Mouse (Mus musculus): Measurements from ENCODE around the gene Gm20388.
"Not testable (repeated sequence)": the region's sequence is repeated elsewhere in the genome, so short reads cannot be mapped to it uniquely, and the experiment has no call there.

The Gm20388 gene

DNA sequence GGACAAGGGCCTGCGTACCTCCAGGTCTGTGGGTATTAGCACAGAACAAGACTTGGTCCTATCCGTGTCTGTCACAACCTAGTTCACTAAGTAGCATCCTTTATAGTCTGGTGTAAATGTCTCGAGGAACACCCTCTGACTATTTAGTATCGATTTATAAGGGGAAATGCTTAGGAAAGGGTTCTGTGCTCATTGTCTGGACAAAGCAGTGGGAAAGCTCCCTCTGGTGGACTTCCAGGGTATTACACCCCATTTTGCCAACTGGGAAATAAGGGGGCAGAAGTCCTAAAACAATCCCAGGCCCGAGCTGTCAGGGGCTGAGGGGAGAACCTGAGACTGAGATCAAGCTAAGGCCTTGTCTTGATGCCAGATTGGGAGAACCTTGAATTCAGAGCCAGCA lies 3291.6 kb downstream of the Gm20388 start:
- peak; percentile 90 for DNase-seq (ENCODE audit: low read depth)

DNA sequence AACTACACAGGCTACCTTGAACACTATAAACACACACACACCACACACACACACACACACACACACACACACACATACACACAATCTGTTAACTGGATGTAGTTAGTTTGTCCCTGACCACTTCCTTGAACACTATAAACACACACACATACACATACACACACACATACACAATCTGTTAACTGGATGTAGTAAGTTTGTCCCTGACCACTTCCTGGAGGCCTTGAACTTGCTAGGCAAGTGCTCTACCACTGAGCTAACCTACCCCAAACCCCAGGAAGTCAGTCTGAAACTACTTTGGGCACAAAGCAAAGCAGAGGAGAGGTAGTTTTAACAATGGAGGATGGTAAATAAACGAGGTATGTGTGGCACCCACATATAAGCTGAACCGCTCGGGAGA lies 3292.9 kb downstream of the Gm20388 start:
- no peak for DNase-seq (ENCODE audit: low read depth)

DNA sequence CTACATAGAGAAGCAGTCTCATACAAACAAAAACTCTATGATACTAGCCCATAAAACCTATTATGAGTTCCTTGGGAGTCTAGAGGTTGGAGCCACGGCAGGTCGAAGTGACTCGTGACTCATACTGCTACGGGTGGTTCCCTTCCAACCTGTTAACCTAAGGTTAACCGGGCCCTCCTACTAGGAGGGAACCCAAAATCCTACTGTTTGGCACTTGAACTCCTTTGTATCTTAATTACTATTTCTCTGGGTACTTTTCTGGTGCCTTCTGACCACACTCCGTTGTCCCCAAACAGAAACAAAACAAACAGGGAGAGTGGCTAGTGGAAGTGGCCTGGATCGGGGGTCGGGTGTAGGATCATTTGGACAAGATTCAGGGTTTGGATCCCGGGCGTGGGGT lies 3301.2 kb downstream of the Gm20388 start:
- no peak for DNase-seq (ENCODE audit: low read depth)

DNA sequence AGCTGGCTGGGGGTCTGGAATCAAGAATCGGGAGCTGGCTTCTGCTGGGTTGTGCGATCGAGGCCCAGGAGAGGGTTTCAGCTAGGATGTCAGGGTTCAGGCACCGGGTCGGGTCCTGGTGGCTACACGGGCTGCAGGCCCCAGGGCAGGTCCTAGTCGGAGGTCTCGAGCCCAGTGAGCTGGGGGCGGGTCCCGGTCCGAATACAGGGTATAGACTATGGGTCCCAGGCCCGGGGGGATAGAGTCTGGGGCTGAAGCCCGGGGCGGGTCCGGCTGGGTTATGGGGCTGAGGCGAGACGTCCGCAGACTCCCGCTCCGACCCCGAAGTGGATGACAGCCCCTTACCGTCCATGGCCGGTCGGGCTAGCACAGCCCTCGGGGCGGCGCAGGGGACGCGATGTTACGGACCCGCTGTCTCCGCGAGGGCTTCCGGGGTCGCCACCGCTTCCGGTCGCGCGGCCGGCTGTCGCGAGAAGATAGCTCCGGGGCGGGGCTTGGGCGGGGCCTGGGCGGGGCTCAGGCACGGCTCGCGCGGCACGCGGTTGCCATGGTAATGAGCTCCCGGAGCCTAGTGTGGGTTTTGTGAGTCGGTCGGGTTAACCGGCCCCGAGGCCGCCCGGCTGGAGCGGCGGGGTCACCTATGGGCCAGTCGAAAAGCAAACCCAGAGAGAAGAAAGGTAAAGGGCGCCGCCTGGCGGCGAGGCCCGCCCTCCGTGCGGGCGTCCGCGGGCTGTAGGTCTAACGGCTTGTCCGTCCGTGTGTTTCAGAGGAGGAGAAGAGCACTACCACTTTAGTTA lies 3301.9 kb downstream of the Gm20388 start, which contains the start of the genes Chmp1a and Spata33:
Gene Chmp1a (minus strand): TSS at position 443 of the 797 bp plus-strand sequence.
Gene Spata33 (plus strand): TSS at position 512 of the 797 bp plus-strand sequence.
- DNase-seq (ENCODE audit: low read depth) = peak; percentile 98

DNA sequence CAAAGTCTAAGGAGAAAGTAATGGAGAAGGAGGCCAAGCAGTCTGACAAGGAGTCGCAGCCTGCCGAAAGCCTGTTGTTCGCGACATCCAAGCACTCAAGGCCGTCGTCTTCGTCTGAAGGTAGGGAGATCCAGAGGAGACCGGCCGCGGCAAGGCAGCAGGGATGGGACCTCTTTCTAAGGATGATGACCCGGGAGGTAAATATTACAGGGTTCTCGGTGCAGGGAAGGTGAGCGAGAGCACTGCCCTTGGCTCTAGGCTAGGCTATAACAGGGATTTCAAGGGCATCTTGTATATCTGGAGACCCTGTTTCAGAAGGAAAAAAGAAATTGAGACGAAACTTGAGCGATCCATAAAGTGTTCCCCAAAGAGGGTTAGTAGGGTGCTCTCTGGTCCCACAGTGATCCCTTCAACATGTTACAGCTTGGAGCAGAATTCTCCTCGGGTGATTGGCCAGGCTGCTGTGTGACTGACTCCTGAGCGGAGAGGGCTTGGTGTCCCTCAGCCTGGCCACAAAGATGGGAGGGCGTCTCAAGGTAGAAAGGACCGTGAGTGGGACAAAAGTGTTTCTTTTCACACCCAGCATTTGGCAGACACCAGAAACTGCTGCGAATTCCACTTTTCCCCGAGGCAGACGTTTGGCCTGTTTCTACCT lies 3302.6 kb downstream of the Gm20388 start:
- no peak for DNase-seq (ENCODE audit: low read depth)

DNA sequence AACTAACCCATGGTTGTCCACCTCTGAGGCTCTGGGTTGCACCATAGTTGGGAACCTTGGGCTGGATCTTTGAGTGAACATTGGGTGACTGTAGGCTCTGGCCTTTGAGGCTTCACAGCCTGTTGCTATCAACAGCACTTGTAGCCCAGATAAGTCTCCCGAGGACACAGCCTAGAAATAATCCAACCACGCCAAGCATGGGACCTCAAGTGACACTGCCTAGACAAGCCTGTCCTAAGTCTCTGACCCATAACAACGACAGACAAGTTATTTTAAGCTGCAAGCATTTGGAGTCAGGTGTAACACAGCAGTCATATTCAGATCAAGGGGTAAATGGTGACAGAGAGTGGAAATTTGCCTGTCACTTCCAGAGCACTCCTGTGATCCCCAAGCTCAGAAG lies 3304.8 kb downstream of the Gm20388 start:
- no peak for DNase-seq (ENCODE audit: low read depth)

DNA sequence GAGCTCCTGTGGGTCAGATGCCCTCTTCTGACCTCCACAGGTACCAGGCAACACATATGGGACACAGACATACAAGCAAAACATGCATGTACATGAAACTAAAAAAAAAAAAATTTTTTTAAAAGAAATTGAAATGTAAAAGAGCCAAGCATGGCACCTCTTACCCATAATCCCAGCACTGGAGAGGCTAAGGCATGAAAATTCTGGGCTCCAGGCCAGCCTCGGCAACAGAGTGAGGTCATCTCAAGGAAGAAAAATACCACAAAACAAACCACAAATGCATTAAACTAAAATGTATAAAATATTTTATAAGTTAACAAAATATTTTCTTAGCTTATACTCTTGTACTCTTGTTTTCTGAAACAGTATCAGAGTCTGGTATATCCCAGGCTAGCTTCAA lies 3310.3 kb downstream of the Gm20388 start:
- DNase-seq (ENCODE audit: low read depth) = peak; percentile 91

DNA sequence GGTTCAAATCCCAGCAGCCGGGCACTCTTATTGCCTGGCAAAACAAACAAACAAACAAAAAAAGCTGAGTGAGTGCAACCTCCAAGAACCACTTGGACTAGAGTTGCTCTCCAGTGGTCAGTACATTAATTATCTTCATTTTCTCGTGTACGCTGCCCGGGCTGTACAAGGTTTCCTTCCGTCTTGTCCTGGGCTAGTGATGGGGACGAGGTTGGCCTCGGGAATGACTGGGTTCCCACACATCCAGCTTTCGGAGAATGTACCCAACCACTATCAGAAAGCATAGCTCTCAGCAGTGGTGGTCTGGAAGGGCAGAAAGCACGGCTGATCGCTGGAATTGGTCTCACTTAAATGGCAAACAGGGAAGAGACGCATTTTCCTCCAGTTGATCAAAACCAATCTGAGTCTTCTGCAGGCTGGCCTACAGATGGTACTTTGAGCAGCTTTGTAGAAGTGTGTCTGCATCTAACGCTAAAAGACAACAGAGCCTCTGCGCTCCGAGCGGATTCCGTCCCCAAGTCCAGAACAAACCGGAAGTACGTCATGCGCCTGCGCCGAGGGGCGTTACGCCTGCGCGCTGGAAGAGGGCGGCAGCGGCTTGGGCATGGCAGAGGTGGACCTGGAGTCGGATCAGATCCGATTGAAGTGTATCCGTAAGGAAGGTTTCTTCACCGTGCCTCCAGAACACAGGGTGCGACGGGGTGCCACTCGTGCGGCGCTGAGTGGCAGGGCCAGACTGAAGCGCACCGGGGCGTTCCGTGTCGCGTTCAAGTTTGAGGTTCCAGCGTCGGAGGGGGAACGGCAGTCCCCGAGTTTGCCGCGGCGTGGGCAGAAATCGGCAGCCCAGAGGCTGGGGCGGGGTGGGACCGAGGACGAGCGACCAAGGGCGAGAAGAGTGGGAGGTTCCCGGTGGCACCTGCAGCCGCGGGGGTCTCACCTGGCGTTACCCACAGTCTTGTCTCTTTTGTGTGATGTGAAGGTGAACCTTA lies 3313.9 kb downstream of the Gm20388 start, which contains the start of gene Cdk10:
Gene Cdk10 (plus strand): TSS at position 565 of the 989 bp plus-strand sequence.
- DNase-seq (ENCODE audit: low read depth) = peak; percentile 95

DNA sequence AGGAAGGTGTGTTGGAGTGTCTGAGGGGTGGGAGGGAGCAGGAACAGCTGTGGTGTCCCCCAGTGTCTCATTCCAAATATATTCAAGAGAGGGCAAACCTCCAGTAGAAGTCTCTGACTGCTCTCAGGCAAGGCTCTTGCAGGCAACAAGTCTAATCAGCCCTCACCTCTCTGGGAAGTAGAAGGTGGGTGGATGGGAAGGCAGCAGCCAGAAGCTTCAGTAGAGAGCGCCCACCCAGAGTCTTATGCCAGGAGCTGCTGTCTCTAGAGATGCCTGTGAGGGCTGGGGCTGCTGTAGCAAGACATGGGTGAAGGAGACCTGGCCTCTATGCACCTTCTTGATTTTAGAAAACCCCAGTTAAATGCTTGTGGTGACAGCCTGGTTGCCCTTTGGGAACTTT lies 3317.8 kb downstream of the Gm20388 start:
- no peak for DNase-seq (ENCODE audit: low read depth)

DNA sequence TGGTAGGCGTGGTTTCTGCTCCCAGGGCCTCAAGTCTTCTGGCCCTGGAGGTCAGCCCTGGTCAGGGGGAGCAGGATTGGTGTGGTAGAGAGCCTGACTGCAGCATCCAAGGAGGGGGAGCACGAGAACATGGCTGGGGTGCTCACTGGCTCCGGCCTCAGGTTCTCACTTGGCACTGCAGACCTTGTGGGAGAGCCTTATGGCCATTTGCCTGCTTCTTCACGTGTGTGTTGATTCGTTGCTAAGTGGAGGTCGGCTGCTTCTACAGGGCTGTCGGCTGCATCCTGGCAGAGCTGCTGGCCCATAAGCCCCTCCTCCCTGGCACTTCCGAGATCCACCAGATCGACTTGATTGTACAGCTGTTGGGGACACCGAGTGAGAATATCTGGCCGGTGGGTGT lies 3319.7 kb downstream of the Gm20388 start:
- not testable (repeated sequence) for DNase-seq (ENCODE audit: low read depth)

DNA sequence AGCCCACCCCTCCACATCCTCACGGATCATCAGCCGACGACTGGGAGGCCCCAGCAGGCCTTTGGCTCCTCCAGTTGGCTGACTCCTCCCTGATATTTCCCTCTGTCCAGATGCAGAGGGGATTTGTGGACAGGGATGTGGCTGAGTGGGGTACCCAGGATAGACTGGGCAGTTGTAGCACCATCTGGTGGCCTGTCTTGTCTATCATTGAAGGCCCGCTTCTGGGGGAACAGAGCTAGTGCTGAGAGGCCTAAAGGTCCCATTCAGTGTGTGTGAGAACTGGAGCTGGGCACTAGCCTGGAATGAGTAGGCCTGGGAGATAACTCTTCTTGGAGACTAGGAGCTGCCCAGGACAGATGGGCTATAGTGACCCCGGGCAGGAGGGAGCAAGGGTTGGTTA lies 3321.1 kb downstream of the Gm20388 start:
- peak; percentile 38 for DNase-seq (ENCODE audit: low read depth)

DNA sequence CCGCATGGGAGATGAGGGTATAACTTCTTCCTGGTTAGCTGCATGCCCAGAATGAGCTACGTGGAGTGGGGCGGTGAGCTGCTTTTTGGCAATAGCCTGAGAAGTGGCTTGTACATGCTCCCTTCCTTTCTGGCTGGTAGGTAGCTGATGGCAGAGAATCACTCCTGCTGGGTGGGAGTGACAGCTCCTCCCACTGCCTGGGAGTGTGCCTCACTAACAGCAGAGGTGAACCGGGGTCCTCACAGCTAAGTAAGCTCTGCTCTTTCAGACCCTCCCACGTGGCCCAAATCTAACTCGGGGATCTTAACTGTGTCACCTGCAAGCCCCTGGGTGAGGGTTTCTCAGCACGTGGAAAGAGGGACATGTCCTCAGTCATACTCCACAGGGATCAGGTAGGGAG lies 3321.9 kb downstream of the Gm20388 start:
- DNase-seq (ENCODE audit: low read depth) = no peak

DNA sequence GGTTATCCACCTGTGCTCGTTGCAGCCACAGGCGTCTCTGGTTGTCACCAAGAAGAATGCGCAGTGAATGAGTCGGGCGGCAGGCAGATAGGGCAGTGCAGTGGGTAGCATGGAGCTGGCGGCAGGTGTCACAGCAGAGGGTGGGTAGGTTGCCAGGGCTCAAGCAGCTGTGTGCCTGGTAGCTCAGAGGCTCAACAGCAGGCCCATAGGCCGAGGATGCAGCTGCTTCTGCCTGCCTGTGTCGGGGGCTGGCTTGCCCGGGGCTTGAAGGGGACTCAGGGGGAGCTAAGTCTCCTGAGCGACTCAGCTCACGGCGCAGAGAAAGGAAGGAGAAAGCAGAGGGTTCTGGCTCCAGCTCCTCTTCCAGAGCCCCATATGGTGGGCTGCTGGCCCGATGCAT lies 3322.7 kb downstream of the Gm20388 start:
- DNase-seq (ENCODE audit: low read depth) = no peak

DNA sequence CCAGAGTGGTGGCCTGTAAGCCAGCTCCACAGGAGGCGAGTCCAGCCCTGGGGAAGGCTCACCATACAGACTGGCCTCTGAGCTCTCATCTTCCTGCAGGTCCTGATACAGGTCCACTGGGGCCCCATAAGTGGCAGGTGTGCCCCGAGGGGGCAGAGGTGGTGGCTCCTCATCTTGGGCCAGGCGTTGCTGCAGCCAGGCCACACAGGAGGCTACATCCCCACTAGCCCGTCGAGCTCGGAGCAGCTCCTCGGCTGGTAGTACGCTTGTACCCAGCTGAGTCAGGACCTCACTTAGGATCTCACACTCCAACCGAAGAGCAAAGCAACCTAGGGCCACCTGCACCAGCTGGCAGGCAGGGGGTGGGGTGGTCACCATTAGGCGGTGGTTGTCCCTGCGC lies 3323.1 kb downstream of the Gm20388 start:
- no peak for DNase-seq (ENCODE audit: low read depth)

DNA sequence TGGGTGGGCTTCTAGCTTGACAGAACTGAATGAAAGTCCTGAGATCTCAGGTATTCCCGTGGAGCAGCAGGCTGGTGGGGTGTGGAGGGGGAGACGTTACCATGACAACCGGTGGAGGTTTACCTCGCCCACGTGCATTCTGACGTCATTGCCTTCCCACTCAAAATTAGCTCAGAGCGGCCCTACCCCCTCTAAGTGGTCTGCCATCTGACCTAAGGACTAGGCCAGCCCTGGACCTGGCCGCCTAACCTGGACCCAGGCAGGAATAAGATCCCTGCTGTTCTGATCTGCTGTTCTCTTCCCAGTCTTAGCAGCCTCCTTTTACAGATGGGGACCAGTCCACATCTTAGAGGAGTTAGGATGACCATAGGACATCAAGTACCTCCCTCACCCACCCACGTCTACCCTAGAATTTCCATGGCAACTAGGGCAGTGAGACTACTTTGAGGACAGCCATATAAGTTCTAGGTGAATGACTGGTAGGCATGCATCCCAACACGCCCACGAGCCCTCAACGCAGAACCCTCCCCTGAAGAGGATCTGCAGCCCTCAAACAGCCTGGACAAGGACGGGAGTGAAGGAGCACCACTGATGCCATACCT lies 3324.4 kb downstream of the Gm20388 start:
- DNase-seq (ENCODE audit: low read depth) = peak; percentile 30

DNA sequence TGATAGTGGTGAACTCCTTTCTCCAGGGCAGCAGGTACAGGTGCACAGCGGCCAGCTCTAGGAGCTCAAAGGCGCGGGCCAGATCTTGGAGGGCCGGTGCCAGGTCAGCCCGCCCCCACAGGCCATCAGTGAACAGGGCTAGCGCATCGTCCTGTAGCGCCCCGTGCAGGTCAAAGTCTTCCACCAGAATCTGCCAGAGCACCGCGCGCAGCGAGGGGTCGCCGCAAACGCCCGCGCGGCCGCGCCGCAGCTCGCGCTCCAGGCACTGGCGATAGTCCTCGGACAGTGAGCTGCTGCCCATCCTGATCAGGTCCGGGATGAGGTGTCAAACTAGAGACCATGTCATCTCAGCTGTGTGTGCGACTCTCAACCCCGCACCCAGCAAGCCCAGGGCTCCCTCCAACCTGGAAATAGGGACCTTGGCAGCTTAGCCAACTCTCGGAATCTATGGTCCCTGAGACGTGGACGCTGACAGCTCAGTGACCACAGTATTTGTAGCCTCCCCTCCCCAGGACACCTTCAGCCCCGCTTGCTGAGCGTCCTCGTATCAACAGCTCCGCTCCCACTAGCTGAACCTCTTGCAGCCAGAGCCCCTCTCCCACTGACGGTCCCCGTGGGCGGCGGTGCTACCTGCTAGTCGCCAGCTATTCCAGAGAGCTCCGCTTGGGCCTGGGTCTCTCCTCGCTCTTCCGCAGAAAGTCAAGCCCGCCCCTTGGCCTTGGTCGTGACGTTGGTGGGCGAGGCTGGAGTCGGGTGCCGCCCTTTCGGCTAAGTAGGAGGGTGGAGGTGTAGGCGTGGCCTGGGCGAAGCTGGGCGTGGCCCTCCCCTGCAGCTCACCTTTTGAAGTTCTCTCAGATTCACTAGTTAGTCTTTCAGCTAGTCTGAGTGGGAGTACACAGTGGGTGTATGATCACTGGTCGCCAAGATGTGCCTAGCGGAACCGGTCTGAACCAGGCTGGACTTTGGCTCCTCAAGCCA lies 3325.2 kb downstream of the Gm20388 start, which contains the start of gene Spata2l:
Gene Spata2l (minus strand): TSS at position 714 of the 978 bp plus-strand sequence.
- DNase-seq (ENCODE audit: low read depth) = peak; percentile 88

DNA sequence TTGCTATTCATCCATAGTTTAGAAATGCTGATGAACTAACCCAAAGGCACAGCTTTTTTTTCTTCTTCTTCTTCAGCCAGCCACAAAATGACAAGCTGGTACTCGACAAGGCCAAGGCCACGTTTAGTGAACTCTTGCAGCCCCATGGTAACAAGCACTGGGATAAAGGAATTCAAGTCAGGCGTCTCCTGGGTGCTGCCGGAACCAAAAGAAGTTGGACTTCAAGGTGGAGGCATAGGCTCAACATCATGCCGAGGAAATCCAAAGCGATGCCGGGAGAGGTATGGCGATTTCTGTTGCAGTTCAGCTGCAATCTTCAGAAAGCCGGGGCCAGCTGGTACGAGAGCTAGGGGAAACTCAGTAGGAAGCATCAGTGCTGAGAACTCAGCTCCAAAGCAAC lies 3328.8 kb downstream of the Gm20388 start:
- DNase-seq (ENCODE audit: low read depth) = no peak

DNA sequence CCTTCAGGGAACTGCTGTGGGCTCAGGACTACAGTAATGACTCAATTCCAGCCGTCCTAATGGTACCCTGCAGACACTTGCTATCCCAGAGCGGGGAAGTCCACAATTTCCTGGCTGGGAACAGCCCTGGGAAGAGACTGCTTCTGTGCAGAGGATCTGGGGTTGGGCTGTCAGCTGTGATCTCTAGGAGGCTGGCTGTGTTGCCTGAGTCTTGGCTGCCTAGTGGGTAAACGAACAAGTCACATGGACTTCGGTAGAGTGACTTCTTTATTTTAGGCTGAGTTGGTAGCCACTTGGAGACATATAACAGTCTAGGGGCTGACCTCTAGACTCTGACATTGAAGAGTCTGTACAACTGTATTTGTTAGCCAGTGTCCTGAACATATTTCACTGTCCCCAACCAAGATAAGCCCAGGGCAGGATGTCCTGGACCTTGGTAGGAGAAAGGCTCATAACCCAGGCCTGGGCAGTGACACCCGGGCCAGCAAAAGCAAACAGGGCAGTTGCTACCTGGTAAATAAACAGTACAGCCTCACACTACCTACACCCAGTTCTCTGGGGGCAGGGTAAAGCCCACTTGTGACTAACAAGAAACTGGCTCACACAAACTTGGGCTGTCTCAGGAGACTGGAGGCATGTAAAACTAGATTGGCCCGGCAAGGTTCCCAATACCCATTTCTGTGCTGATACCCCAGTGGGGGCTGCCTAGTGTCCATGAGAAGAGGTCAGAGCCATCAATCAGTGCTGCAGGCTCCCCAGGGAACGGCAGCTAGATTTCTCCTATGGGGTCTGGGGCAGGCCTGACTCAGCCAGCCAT lies 3331.7 kb downstream of the Gm20388 start:
- no peak for DNase-seq (ENCODE audit: low read depth)

DNA sequence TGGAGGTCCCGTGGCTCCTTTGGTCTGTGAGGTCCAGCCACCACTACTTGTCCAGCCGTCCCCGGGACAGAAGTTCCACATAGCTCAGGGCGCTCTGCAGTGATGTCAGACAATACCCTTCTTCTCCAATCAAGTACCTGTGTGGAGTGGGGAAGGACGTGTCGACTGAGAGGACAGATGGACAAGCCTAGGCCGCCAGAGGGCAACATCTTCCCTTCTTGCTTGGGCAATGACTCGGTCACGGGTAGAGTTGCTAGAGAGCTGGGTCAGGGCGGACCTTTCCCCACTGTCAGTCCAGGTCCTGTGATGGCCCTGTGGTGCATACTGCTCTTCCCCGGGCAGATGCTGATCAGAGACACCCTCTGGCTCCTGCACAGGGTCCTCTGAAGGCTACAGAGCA lies 3332.4 kb downstream of the Gm20388 start:
- peak; percentile 17 for DNase-seq (ENCODE audit: low read depth)

Data from NIH3T3 (cell line).